Mouse (Mus musculus) left cerebral cortex, adult 8-10 months (tissue): ENCODE measurements around the gene Zg16. TPM values are rescaled to one million over a fixed set of nuclear protein-coding genes. Genes with fewer than 3 reads are reported as not detected.
A peak's percentile ranks its signal among the peaks of the same experiment; 100 is the strongest.

ENCODE experiments used
- DNase-seq, 2 experiments: peaks; one replicate each; pipeline ENCODE4 v3.0.0; 2022; ENCODE audit warnings: low spot score in 2 of 2
- total RNA-seq, 4 experiments: library from RNA; stranded (reverse); gene quantifications; 2 replicates each; pipeline ENCODE4 v1.2.4; 2022

Gene Zg16
- total RNA-seq, 4 experiments from 2014 or later = not detected

DNA sequence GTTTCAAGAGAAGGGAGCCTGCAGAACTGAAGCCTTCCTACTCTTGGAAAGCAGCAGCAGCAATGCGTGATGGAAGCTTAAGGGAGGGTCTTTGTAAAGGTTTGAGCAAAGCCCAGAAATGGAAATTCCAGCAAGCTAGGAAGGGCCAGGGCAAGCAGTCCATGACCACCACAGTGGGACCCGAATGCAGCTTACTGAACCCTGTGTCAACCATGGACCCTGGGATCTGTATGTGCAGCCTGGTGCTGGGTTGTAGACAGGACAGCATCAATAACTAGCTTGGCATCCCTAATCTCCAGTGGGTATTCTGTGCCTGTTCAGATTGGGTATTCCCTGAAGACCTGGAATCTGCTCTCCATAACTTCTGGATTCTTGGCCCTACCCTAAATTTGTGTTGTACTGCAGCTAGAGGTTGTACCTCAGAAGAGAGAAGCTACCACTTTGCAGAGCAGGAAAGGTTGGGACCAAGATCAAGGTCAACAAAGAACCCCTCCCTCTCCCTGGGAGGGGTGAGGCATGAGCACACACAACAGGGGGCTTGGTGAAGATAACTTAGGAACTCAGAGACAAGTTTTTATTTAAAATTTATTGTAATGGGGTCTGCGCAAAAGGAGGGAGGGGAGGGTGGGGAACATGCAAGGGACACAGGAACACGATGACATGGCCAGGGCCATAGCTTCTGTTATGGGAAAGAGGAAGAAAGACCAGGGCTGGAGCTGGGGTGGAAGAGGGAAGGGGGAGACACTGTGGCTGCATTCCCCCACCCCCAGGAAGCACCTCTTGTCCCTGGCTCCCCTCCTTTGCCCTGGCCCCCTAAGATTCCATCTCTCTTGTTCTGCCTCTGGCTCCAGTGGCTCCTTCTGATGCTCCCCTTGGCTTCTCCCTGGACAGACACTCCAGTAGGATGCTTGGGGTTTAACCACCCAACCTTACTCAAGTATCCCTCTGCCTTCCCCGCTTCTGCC, 65.3 kb downstream of the Zg16 start:
- DNase-seq = peak in 1 of 2 experiments; percentile 25

- peak; percentile 54 to 77 for DNase-seq
Observed at GRCm38 (mm10) chr7:127020901-127021562, 66.1 kb downstream of the Zg16 start, which contains the start of the genes Gm42742 and Prrt2. Gene Gm42742, minus strand, starts transcription at chr7:127021097. Gene Prrt2, minus strand, starts transcription at chr7:127021211.

GRCm38 (mm10) chr7:127020491-127020890, 66.6 kb downstream of the Zg16 start:
- DNase-seq = peak in 1 of 2 experiments; percentile 27

DNA sequence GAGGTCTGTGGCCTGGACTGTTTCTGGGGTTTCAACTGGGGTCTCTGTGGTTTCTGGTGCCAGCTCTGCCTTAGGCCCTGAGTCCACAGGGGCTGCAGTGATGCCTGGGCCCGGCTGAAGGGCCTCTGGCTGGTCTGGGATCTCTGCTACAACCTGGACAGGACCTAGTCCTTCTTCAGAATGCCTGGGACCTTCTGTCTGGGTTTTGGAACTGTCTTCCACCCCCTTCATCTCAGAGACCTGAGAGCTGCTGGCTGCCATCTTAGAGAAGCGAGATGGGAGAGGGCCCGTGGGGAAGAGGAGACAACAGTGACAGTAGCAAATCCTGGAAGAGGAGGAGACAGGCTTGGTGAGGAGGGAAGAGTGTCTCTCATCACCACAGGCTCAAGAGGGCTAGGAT, 67.1 kb downstream of the Zg16 start:
- DNase-seq = peak in 1 of 2 experiments; percentile 15

DNA sequence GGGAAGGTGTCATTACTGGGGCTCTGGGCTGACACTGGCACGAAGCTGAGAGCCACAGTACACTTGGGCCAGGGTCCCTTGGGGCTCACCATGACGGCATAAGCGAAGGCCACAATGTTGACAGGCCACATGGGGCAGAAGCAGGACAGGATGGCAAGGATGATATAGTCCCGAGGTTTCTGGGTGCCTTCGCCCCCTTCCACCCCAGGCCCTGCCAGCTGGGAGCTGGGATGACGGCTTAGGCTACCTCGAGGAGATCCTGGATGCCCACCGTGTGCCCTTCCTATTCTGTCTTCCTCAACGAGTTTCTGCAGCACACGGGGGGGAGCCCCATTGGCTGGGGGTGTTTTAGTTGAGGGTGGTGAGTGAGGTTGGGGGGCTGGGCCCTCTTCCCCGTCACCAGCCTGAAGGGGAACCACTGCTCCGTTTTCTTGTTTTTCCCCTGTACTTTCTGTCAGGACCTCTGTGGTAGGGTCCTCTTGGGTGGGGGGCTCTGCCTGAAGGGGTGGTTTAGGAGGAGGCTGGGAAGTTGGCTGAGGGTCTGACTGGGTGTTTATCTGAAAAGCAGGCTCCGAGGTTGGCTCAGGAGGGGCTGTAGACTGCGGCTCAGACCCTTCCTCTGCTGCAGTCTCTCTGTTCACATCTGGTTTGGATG, 67.7 kb downstream of the Zg16 start:
- DNase-seq = no peak

GRCm38 (mm10) chr7:127018416-127019305, 68.5 kb downstream of the Zg16 start:
- DNase-seq = peak in 1 of 2 experiments; percentile 22

- no peak for DNase-seq
Observed at GRCm38 (mm10) chr7:127017950-127018345, 69.2 kb downstream of the Zg16 start.

- peak; percentile 94 to 97 for DNase-seq
Observed at GRCm38 (mm10) chr7:127016971-127017949, 69.9 kb downstream of the Zg16 start, which contains the start of gene Pagr1a. Gene Pagr1a, minus strand, starts transcription at chr7:127017352.

GRCm38 (mm10) chr7:127016486-127016938, 70.6 kb downstream of the Zg16 start:
- DNase-seq = no peak

GRCm38 (mm10) chr7:127016481-127016485, 70.8 kb downstream of the Zg16 start, which contains the start of gene Pagr1b:
Gene Pagr1b, minus strand, starts transcription at chr7:127016484.
- no peak for DNase-seq

GRCm38 (mm10) chr7:127016081-127016480, 71.0 kb downstream of the Zg16 start:
- DNase-seq = no peak

- no peak for DNase-seq
Observed at GRCm38 (mm10) chr7:127014993-127015392, 72.1 kb downstream of the Zg16 start.

DNA sequence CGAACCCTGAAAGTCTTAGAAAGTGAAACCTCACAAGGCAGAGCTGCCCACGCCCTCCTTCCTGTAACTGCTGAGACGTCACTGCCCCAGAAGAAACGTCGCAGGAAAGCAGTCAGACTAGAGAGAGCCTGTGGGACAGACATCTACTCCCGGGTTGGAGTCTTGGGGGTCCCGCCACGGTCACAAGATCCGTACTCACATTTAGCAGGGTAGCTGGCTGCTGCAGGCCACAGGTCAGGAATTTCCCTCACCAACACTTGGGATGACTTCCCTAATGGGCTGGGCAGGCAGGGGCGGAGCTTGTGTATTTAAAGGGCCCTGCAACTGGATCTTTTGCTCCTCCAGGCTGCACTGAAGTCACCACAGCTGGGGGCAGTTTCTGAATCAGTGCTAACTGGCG, 72.8 kb downstream of the Zg16 start, which contains the start of gene Mvp:
TSS of gene Mvp (minus strand) at position 302 of the 400 bp plus-strand sequence.
- peak in 1 of 2 experiments; percentile 16 for DNase-seq

GRCm38 (mm10) chr7:127013385-127013784, 73.7 kb downstream of the Zg16 start:
- no peak for DNase-seq

DNA sequence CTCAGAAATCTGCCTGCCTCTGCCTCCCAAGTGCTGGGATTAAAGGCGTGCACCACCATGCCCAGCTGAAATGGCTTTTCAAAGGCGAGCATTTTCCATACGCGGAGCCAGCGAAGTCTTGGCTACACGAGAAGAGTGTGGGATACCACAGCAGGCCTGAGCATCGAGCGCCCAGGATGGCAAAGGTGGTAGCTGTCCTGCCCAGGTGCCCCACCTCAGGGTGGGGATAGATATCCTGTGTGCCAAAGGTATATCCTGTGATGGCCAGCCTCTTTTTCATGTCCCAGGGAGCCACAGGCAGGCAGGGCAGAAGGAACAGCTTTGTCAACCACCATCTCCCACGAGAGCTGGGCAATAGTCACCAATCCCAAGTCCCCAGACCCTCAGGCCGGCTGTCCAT, 74.3 kb downstream of the Zg16 start:
- no peak for DNase-seq

DNA sequence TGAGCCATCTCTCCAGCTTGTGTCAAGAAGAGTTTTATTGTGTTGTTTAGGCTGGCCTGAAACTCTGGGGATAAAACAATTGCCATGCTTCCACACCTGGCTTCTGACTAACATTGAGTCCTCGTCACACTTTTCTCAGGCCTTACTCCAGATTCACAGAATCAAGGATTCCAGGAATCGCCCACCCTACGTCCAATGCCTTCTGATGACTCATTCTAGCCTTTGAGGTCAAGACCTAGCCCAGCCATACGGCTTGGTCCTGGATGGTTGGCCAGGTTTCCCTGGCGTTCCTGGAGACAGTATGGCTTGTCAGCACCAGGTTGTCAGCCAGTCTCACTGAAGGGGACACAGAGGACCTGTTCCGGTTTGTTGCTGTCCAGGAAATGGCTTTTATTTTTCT, 74.8 kb downstream of the Zg16 start:
- DNase-seq = no peak

- DNase-seq = no peak
Observed at GRCm38 (mm10) chr7:127011717-127012116, 75.4 kb downstream of the Zg16 start.

- no peak for DNase-seq
Observed at GRCm38 (mm10) chr7:127011051-127011450, 76.1 kb downstream of the Zg16 start.

GRCm38 (mm10) chr7:127009307-127010085, 77.6 kb downstream of the Zg16 start:
- no peak for DNase-seq
